Mouse (Mus musculus): ENCODE data around the gene Lrriq1.

DNA sequence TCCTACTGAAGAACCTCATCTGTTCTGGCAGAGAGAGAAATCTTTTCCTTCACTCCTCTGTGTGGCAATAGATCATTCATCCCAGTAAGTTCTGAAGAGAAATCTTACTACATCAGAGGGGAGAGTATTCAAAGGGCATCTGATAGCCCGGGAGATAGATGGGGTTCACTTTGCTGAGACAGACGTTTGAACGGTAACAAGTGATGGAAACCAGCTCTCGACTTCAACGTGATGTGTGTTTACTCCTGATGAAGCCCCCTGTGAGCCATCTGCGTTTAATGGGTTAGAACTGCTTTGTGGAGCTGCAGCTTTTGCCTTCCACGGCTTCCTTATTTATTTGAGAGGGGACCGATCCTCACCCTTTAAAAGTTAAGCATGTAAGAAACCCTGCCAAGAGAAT, 235.2 kb downstream of the Lrriq1 start:
- no peak for TF ChIP-seq CTCF (IDR thresholded peaks at IDR 0.05)
- TF ChIP-seq EP300 (IDR thresholded peaks at IDR 0.05; ENCODE audit: insufficient read depth, low read depth, low read length), result no peak

Measured in heart, adult 2 months (tissue).